Mouse (Mus musculus): ENCODE data around the gene Tecpr2.

The Tecpr2 gene

DNA sequence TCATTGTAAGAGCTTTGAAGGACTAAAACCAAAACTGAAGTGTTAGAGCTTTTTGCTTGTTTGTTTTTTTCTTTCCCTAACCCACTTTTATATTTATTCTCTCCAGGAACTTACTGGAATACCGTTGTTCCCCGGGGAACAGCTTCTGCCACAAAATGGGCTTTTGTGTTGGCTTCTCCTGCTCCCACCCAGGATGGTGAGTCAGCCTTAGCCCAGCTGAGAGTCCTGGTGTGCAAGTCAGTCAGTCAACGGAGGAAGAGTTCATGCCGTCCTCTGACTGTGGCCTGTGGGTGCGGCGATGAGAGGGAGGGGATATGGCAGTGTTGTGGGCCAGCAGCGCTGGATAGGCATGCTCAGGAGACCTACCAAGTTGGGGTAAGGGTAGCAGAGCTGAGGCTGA lies 57.2 kb downstream of the Tecpr2 start:
- in situ Hi-C loops (cut with MboI, MseI), result no loop called here

- in situ Hi-C loops (cut with MboI, MseI), result no loop called here
These were observed 59.2 kb downstream of the Tecpr2 start for GRCm38 (mm10) chr12:110948082-110948909.

- in situ Hi-C loops (cut with MboI, MseI), result no loop called here
These were observed 59.8 kb downstream of the Tecpr2 start for GRCm38 (mm10) chr12:110948910-110949201.

DNA sequence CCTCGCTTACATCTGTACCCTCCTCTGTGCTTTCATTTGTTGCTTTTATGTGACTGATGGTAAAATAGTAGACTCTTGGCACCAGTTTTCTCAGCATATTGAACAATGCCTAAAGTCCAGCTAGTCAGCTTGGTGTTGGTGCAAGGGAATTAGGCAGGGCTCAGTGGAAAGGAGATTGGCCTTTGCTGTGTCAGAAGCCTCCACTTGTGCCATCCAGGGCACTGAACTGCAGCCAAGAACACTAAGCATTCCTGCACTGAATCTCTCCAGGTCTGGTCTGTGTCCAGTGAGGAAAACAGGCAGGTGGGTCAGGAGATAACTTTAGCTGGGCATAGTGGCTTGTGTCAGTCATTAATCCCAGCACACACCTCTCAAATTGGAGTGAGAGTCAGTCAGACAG lies 60.3 kb downstream of the Tecpr2 start:
- in situ Hi-C loops (cut with MboI, MseI), result no loop called here

DNA sequence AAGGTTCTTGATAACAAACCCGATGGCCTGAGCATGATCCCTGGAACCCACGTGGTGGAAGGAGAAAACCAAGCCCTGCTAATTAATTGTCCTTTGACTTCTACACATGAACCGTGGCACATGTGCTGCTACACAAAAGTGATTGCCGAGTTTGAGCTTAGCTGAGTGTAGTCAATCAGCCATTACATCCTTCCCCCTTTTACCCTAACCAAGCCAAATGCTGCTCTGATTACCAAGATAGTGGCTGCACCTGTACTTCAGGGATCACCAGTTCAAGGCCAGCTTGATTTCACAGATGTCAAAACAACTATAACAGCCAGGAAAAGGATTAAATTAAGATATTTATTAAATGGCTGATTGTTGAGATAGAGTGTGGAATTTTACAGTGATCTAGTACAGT lies 61.1 kb downstream of the Tecpr2 start:
- in situ Hi-C loops (cut with MboI, MseI), result loop anchor here (5.0 kb wide), 1 partner anchor 77 kb away; no protein-coding TSS in a partner anchor

DNA sequence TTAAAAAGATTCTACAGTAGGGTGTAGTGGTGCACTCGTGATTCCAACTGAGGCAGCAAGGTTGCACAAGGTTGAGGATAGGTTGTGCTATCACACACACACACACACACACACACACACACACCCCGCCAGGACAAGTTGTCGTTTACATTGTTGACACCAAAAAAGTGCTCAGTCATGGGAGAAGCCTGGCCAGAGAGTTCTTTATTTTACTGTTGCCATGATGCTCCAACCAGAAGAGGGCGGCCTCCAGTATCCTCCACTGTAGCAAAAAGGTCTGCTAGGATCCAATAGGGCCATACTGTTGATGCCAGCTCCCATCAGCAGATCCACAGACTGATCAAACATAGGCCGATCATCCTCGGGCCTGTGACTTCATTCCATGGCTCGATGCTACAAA lies 62.2 kb downstream of the Tecpr2 start:
- in situ Hi-C loops (cut with MboI, MseI), result loop anchor here (5.0 kb wide), 1 partner anchor 76 kb away; no protein-coding TSS in a partner anchor

DNA sequence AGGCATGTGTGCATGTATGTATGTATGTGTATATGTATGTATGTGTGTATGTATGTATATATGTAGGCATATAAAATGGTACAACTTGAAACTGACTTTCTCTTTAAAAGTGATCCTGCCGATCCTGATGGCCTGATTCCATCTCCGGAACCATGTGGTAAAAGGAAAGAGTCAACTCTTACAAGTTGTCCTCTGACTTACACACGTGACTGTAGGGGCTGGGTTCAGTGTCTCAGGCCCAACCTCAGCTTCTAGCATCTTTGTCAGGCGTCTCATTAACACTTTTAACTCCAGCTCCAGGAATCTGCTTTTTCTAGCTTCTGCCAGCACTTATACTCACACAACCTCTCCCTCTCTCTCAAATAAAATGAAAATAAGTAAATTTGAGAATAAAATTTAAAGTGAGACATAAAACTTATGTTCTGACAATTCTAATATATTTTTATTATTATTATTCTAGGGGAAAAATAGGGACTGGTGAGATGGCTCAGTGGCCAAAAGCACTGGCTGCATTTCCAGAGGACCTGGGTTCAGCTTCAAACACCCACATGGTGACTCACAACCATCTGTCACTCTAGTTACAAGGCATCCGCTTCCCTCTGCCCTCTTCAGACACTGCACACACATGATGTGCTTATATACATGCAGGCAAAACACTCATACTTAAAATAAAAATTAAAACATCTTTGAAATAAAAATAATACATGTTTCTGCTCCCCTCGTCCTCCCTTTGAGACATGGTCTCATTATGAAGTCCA lies 63.7 kb downstream of the Tecpr2 start:
- in situ Hi-C loops (cut with MboI, MseI), result loop anchor here (5.0 kb wide), 1 partner anchor 74 kb away; no protein-coding TSS in a partner anchor

DNA sequence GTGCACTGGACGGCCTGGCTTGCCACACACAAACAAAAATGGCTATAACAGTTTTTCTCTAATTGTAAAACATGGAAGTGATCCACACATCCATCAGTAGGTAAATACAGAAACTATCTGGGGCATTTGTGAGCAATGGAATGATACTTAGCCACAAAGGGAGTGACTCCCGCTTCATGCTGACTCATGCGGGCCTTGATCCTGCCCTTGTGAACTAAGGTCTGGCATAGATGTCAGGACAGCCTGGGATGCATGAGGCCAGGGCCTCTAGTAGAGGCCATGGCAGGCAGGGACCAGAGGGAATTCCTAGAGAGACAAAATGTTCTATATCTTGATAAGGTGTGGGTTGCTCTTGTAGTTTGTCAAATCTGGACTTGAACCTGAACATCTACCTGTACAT lies 64.4 kb downstream of the Tecpr2 start:
- in situ Hi-C loops (cut with MboI, MseI), result loop anchor here (5.0 kb wide), 1 partner anchor 74 kb away; no protein-coding TSS in a partner anchor

DNA sequence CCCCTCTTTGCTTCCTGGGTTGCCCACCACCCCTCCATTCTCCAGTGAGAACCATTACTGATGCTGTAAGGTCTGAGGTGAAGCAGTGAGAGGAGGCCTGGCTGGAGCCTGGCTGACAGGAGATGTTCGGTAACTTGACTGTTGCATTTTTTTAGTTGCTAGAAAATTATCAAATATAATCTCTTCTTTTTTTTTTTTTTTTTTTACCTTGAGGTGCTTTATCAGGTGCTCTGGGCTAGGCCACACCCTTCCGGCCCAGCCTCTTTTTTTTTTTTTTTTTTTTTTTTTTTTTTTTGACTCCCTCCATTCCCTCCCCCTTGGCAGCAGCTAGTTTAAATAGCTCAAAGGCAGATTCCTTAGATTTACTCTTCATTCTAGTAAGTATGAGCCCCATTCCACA lies 64.8 kb downstream of the Tecpr2 start:
- in situ Hi-C loops (cut with MboI, MseI), result loop anchor here (5.0 kb wide), 1 partner anchor 73 kb away; no protein-coding TSS in a partner anchor

DNA sequence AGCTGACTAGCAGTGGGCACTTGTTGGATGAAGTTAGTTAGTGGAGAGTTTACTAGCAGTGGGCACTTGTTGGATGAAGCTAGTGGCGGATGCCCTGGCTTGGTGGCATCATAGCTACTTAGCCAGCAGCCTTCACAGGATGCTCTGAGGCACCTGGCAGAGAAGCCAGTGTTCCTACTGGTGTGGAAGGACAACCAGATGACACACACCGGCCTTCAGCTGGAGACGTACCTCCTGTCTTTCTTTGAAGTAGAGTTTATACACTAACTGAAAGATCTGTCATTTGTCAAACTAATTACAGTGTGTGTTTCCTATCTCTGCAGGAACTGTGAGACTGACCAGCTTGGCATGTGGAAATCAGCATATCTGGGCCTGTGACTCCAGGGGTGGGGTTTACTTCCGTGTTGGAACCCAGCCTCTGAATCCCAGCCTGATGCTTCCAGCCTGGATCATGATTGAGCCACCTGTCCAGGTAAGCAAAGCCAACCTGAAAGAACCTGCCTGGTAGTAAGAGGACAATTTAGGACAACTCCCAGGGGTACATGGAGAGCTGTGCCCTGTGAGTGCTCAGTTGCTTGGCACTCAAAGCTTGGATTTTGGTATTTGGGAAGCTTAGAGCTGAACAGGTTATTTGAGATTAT lies 65.4 kb downstream of the Tecpr2 start:
- in situ Hi-C loops (cut with MboI, MseI), result loop anchor here (5.0 kb wide), 1 partner anchor 73 kb away; no protein-coding TSS in a partner anchor

GRCm38 (mm10) chr12:110961973-110962372 lies 72.9 kb downstream of the Tecpr2 start:
- in situ Hi-C loops (cut with MboI, MseI), result no loop called here

- in situ Hi-C loops (cut with MboI, MseI), result no loop called here
These were observed 76.4 kb downstream of the Tecpr2 start for GRCm38 (mm10) chr12:110965500-110965899.

DNA sequence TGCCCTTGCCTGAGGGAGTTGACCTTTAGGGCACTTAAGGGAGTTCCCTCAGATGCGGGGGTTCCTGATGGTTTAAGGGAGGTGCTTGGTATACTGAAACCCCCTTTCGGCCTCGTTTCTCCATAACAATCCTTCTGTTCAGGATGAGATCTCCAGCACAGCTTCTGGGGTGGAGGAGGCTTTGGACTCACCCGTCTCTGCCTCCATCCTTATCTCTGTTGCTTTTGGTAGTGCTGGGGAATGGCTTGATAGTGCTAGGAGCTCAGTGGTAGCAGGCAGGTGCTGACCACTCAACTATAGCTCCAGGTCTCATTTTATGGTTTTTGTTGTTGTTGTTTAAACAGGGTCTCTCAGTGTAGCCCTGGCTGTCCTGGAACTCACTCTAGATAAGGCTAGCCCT lies 77.0 kb downstream of the Tecpr2 start:
- in situ Hi-C loops (cut with MboI, MseI), result no loop called here

GRCm38 (mm10) chr12:110967146-110967545 lies 78.1 kb downstream of the Tecpr2 start:
- in situ Hi-C loops (cut with MboI, MseI), result no loop called here

DNA sequence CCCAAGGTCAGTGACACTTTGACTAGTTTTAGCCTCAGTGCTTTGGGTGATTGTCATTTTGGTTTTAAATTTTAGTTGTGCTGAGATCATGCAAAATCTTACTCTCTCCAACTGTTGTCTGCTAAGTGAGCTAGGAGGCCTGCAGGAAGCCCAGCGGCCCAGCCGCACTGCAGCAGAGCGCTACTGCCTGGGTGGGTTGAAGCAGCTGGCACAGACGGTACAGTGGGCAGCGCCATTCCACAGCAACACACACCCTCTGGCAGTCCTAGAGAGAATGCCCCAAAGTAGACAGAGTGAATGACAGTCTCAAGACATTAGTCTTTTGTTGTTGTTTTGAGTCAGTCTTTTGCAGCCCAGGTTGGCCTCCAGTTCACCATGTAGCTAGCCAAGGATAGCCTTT lies 81.3 kb downstream of the Tecpr2 start:
- in situ Hi-C loops (cut with MboI, MseI), result no loop called here

DNA sequence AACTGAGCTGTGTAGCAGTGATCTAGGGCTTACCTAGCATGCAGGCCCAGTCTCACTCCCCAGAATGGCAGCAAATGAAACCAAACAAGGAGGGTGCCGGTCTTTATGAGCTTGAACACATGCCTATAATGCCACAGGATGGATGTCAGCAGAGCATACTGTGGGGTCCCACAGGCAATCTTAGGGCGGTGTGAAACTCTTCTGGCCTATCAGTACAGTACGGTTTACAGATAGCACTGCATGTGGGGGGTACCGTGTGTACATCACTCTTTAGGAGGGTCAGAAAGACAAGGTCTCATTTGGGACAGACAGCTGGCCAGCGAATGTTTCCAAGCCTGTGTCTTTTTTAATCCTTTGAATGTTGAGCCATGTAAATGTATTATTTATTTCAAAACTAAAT lies 82.9 kb downstream of the Tecpr2 start:
- in situ Hi-C loops (cut with MboI, MseI), result no loop called here

GRCm38 (mm10) chr12:110973829-110974228 lies 84.8 kb downstream of the Tecpr2 start:
- in situ Hi-C loops (cut with MboI, MseI), result no loop called here

GRCm38 (mm10) chr12:110974295-110974694 lies 85.2 kb downstream of the Tecpr2 start:
- in situ Hi-C loops (cut with MboI, MseI), result no loop called here

- in situ Hi-C loops (cut with MboI, MseI), result no loop called here
These were observed 85.7 kb downstream of the Tecpr2 start for GRCm38 (mm10) chr12:110974726-110975125.

DNA sequence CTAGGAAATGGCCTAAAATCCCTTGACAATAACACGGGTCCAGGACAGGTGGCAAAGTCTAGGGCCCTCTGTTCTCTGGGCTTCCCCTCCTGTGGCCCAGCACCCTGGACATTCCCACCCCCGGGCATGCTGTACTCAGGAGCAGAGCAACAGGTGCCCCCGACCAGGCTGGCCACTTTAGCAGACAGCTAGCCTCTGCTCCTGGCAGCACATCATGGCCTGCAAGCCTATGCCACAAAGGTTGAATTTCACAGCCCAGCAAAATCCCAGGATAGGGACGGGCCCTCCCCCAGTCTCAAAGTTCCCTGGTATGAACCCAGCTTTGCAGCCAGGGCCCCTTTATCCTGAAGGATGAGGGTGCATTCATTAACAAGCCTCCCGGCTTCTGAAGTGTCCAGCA lies 86.3 kb downstream of the Tecpr2 start:
- in situ Hi-C loops (cut with MboI, MseI), result no loop called here

GRCm38 (mm10) chr12:110975838-110976468 lies 86.9 kb downstream of the Tecpr2 start:
- in situ Hi-C loops (cut with MboI, MseI), result no loop called here

All from regulatory T cell (primary cell).